20 mouse cellular contexts compared by ENCODE assay signal in the genomic region with DNA sequence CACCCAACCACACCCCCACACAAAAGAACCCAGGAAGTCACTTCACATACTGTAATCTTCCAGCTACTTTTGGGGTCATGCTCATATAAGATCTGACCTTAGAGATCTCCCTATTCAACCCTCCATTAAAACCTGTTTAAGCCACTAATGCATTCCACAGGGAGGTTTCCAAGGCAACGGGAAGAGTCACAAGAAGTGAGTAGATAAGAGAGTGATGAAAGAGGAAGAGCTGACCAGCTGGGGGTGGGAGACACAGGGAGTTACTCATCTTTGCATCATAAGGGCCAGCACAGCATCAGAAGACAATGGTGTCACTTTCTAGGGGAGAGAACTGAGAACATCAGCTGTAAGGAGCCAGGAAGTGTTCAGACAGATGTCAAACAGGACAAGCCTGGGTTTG. TPM values are rescaled to one million over a fixed set of nuclear protein-coding genes. Genes with fewer than 3 reads are reported as not detected.
DNase-seq lines count a peak whose midpoint lies in the region; ATAC-seq and TF ChIP-seq lines count a peak whose summit lies in the region.
"Had no signal": no experiment of that assay in that cellular context is flagged by ENCODE, and none has a peak within 500 bp of the region (broad histone marks: within the 10 kb centered on the region; RNA-seq: fewer than 3 reads in every experiment).

No protein-coding gene starts in this region.

- no peaks in the 10 kb centered on the region for H3K79me2 ChIP-seq in C2C12 (ENCODE audit: control insufficient read depth, insufficient read depth)

- no peak overlapping the region for H3K9ac ChIP-seq in heart, postnatal 0 days (replicated peaks; ENCODE audit: low read depth, low read length)
- H3K9ac ChIP-seq: forebrain, postnatal 0 days; hindbrain, embryonic 12.5 days; liver, postnatal 0 days; stomach, embryonic 15.5 days had no signal

- DNase-seq in heart, postnatal 0 days (ENCODE audit: low spot score), result peak; percentile 44
- DNase-seq in heart, adult 8-10 months (ENCODE audit: low spot score), result no peak
- DNase-seq in NIH3T3 (ENCODE audit: low read depth), result peak; percentile 56
- DNase-seq in cerebellum, adult 18-20 months, result no peak
- DNase-seq in B cell, adult 2 months, result no peak
- DNase-seq: forebrain, postnatal 0 days; gastrocnemius, postnatal 10 days; kidney, postnatal 4 days; liver, postnatal 0 days; right cerebral cortex, postnatal 4 days; thymus, postnatal 14 days had no signal

- peaks cover 14% of the 10 kb centered on the region for H3K27me3 ChIP-seq in heart, postnatal 0 days (ENCODE audit: control insufficient read depth, insufficient read depth, low read length)
- H3K27me3 ChIP-seq in C2C12 (ENCODE audit: control insufficient read depth, insufficient read depth, insufficient read length), result no peaks in the 10 kb centered on the region
- peaks cover 71% of the 10 kb centered on the region for H3K27me3 ChIP-seq in megakaryocyte, embryonic 14.5 days (replicated peaks)

- no peak overlapping the region for H3K27ac ChIP-seq in heart, postnatal 0 days (ENCODE audit: low read depth)
- H3K27ac ChIP-seq: hindbrain, embryonic 12.5 days; macrophage; stomach, embryonic 15.5 days had no signal

- ATAC-seq in heart, postnatal 0 days (ENCODE audit: insufficient read depth, low read depth), result peak; percentile 40; the same call in 1 of the 2 replicates
- ATAC-seq: CD4-positive, CD25-positive, alpha-beta regulatory T cell, adult 4 months; forebrain, postnatal 0 days; intestine, postnatal 0 days; liver, postnatal 0 days had no signal

- H3ac ChIP-seq in C2C12 (ENCODE audit: control insufficient read depth, insufficient read length, low read depth), result no peak overlapping the region

- WGBS in heart, postnatal 0 days, result 7% methylated on average over 1 of the region's 1 CpGs

- no peak overlapping the region for H3K4me2 ChIP-seq in heart, postnatal 0 days (ENCODE audit: low read depth, low read length)
- H3K4me2 ChIP-seq: heart, embryonic 11.5 days; hindbrain, embryonic 12.5 days; stomach, embryonic 15.5 days had no signal

- no peaks in the 10 kb centered on the region for H3K4me1 ChIP-seq in heart, postnatal 0 days (ENCODE audit: control insufficient read depth, insufficient read depth)
- H3K4me1 ChIP-seq in megakaryocyte, embryonic 14.5 days, result peaks cover 62% of the 10 kb centered on the region
- H3K4me1 ChIP-seq: stomach, embryonic 15.5 days had no signal

- no peaks in the 10 kb centered on the region for H3K79me3 ChIP-seq in C2C12 (ENCODE audit: low read depth)

- no peak for TF ChIP-seq EP300 in heart, postnatal 0 days (IDR thresholded peaks at IDR 0.05; ENCODE audit: low read depth)

- TF ChIP-seq CTCF in heart, postnatal 0 days (IDR thresholded peaks at IDR 0.05; ENCODE audit: low read depth), result no peak
- no peak for TF ChIP-seq CTCF in C2C12 (IDR thresholded peaks at IDR 0.05; ENCODE audit: control insufficient read depth, insufficient read depth, insufficient read length)

- H3K9me3 ChIP-seq in heart, postnatal 0 days (replicated peaks; ENCODE audit: control insufficient read depth, low read length), result no peaks in the 10 kb centered on the region
- no peaks in the 10 kb centered on the region; the same call in 1 of the 2 replicates for H3K9me3 ChIP-seq in megakaryocyte, embryonic 14.5 days
- H3K9me3 ChIP-seq: hindbrain, embryonic 12.5 days; stomach, embryonic 15.5 days had no signal

- H3K36me3 ChIP-seq in heart, postnatal 0 days (replicated peaks; ENCODE audit: control insufficient read depth, insufficient read depth, low read length), result no peaks in the 10 kb centered on the region
- no peaks in the 10 kb centered on the region for H3K36me3 ChIP-seq in C2C12 (ENCODE audit: control insufficient read depth, insufficient read depth)
- H3K36me3 ChIP-seq in megakaryocyte, embryonic 14.5 days (replicated peaks; ENCODE audit: low read length), result no peaks in the 10 kb centered on the region
- H3K36me3 ChIP-seq: hindbrain, embryonic 12.5 days; stomach, embryonic 15.5 days had no signal

- H3K4me3 ChIP-seq in heart, postnatal 0 days (ENCODE audit: low read depth, low read length), result no peak overlapping the region
- H3K4me3 ChIP-seq in C2C12 (ENCODE audit: insufficient read depth, poor library complexity, severe bottlenecking), result no peak overlapping the region
- peak overlapping the region; percentile 7 for H3K4me3 ChIP-seq in megakaryocyte, embryonic 14.5 days (replicated peaks)
- H3K4me3 ChIP-seq: hindbrain, embryonic 12.5 days; stomach, embryonic 15.5 days had no signal

TF ChIP-seq in C2C12, 6 proteins besides CTCF, POLR2A, EP300 and RAD21:
- TF ChIP-seq MAX (IDR thresholded peaks at IDR 0.05) (no peak), CEBPB (IDR thresholded peaks at IDR 0.05; ENCODE audit: low read depth) (peak; percentile 67)

RNA-seq across cellular contexts. Expression of a gene that starts 3.0 kb away (rescaled TPM):
- 2.2 TPM in 1 of 2 replicates, not detected in the other for total RNA-seq in heart, postnatal 0 days (2014; rRNA removed; ENCODE audit: low replicate concordance)
- polyA plus RNA-seq in heart, postnatal 0 days (2015; fragmentation: Nextera tagmentation; extraction: Ambion mirVana), result 1.4 and 2.0 TPM in 2 replicates
- total RNA-seq in heart, adult 8-10 months (2022), result not detected
- not detected for polyA plus RNA-seq in C2C12 (2012; fragmentation: generic; extraction: Trizol)
- not detected in 2 replicates for polyA plus RNA-seq in megakaryocyte, embryonic 14.5 days (2012; ENCODE audit: insufficient read depth, low replicate concordance)
- total RNA-seq: gastrocnemius, postnatal 10 days; layer of hippocampus, postnatal 25 days had no signal
- polyA plus RNA-seq: CD4-positive, CD25-positive, alpha-beta regulatory T cell, adult 4 months; macrophage had no signal

RNA-seq across cellular contexts. Expression of a gene that starts 26.6 kb away (rescaled TPM):
- 62.7 and 74.2 TPM in 2 replicates for total RNA-seq in heart, postnatal 0 days (2014; rRNA removed; ENCODE audit: low replicate concordance)
- polyA plus RNA-seq in heart, postnatal 0 days (2015; fragmentation: Nextera tagmentation; extraction: Ambion mirVana), result 51.7 and 52.3 TPM in 2 replicates
- total RNA-seq in heart, adult 8-10 months (2022), result 1 to 10 TPM; 4.4 to 9.5 (median 6.3) TPM
- not detected for polyA plus RNA-seq in C2C12 (2012; fragmentation: generic; extraction: Trizol)
- polyA plus RNA-seq in megakaryocyte, embryonic 14.5 days (2012; ENCODE audit: insufficient read depth, low replicate concordance), result 0.07 TPM in 1 of 2 replicates, not detected in the other

RNA-seq across cellular contexts. Expression of a gene that starts 52.2 kb away (rescaled TPM):
- total RNA-seq in heart, postnatal 0 days (2014; rRNA removed; ENCODE audit: low replicate concordance), result 26.0 and 41.8 TPM in 2 replicates
- polyA plus RNA-seq in heart, postnatal 0 days (2015; fragmentation: Nextera tagmentation; extraction: Ambion mirVana), result 61.7 and 63.8 TPM in 2 replicates
- 10 to 100 TPM; 31.0 to 45.6 (median 36.2) TPM for total RNA-seq in heart, adult 8-10 months (2022)
- polyA plus RNA-seq in C2C12 (2012; fragmentation: generic; extraction: Trizol), result 66.4 TPM
- 5.0 TPM in 1 of 2 replicates, not detected in the other for polyA plus RNA-seq in megakaryocyte, embryonic 14.5 days (2012; ENCODE audit: insufficient read depth, low replicate concordance)

Comparison
In these comparisons a context has a peak if more than half of its experiments do, and no peak if none do; other contexts are left out.
1. DNase-seq: peak in heart, postnatal 0 days (single experiment) and NIH3T3 (single experiment); none in heart, adult 8-10 months (single experiment), cerebellum, adult 18-20 months (0 of 2) and B cell, adult 2 months (0 of 2).
2. RNA of a gene that starts 26.6 kb away (polyA plus RNA-seq): 51.7 to 52.3 TPM in heart, postnatal 0 days; 0.07 TPM in megakaryocyte, embryonic 14.5 days and not detected in C2C12 (single experiment); every median in the first group is over 10 times any median in the second.
3. RNA of a gene that starts 52.2 kb away (polyA plus RNA-seq): 66.4 TPM in C2C12 (single experiment) and 61.7 to 63.8 TPM in heart, postnatal 0 days; 5.0 TPM in megakaryocyte, embryonic 14.5 days; every median in the first group is over 10 times any median in the second.